Mouse (Mus musculus): ENCODE data around the gene Gm2897. TPM values are rescaled to one million over a fixed set of nuclear protein-coding genes. Genes with fewer than 3 reads are reported as not detected.

Gm2897 gene
- 1.1 TPM for polyA plus RNA-seq (2014; fragmentation: Illumina TruSeq; extraction: RNeasy Lipid Tissue Mini Kit (QIAGEN cat#74804); ENCODE audit: low read depth, low replicate concordance)

GRCm38 (mm10) chr14:3048727-3049512, at the start of gene Gm2897:
Gene Gm2897 (plus strand): TSS chr14:3049285.

GRCm38 (mm10) chr14:3029702-3030101, 19.4 kb upstream of the Gm2897 start, which contains the start of gene Gm2888:
Gene Gm2888 (plus strand): TSS chr14:3030002.

Other genes with a start within 250 kb of the Gm2897 start
- not detected for gene Gm2888, start 19.3 kb upstream of the Gm2897 start, polyA plus RNA-seq (2014; fragmentation: Illumina TruSeq; extraction: RNeasy Lipid Tissue Mini Kit (QIAGEN cat#74804); ENCODE audit: low read depth, low replicate concordance)
- gene Gm10340, start 84.7 kb downstream of the Gm2897 start, polyA plus RNA-seq (2014; fragmentation: Illumina TruSeq; extraction: RNeasy Lipid Tissue Mini Kit (QIAGEN cat#74804); ENCODE audit: low read depth, low replicate concordance): not detected
- gene Gm5795, start 139.0 kb downstream of the Gm2897 start, polyA plus RNA-seq (2014; fragmentation: Illumina TruSeq; extraction: RNeasy Lipid Tissue Mini Kit (QIAGEN cat#74804); ENCODE audit: low read depth, low replicate concordance): not detected
- gene D830030K20Rik, start 159.2 kb downstream of the Gm2897 start, polyA plus RNA-seq (2014; fragmentation: Illumina TruSeq; extraction: RNeasy Lipid Tissue Mini Kit (QIAGEN cat#74804); ENCODE audit: low read depth, low replicate concordance): 0.63 TPM

Measured in sigmoid colon, adult 10 weeks (tissue).